Mouse (Mus musculus) cerebellum, adult 2 months (tissue): ENCODE results near the gene Ubxn7.

Source experiments
- CTCF ChIP-seq: fragments of 200-500 bp; IDR thresholded peaks from 2 replicates; pipeline ENCODE4 v1.5.1; 2011; ENCODE audit warnings: low read depth, mild to moderate bottlenecking, control low read depth, low read length, moderate library complexity, borderline replicate concordance; ENCODE audit not compliant: insufficient read depth
- POLR2A ChIP-seq: fragments of 200-500 bp; IDR thresholded peaks from 2 replicates; pipeline ENCODE4 v1.6.1; 2011; ENCODE audit warnings: low read length, control low read depth, borderline replicate concordance; ENCODE audit not compliant: insufficient read depth

- no peak for TF ChIP-seq POLR2A
- no peak for TF ChIP-seq CTCF
Observed at GRCm38 (mm10) chr16:32337001-32337400, 4.9 kb downstream of the Ubxn7 start.
